24 mouse cellular contexts compared by ENCODE assay signal in the genomic region with DNA sequence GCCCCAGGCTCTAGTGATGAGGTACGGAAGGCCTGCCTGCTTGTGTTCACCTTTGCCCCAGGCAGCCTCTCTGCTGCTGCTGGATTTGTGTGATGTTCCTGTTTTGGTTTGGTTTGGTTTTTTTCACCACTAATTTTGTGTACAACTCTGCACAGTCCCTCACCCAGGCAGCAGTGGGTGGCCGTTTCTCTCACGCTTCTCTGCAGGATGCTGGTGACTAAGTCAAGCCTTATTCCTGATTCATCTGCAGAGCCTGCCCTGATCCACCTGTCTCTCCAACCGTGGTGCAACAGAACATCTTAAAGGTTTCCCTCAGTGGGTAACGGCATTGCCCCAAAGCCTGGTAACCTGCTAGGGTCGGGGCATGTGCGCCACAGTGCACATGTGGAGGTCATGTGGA.
"Had no signal": no experiment of that assay in that cellular context is flagged by ENCODE, and none has a peak within 500 bp of the region (broad histone marks: within the 10 kb centered on the region; RNA-seq: fewer than 3 reads in every experiment).

No protein-coding gene starts in this region.

- H3K27me3 ChIP-seq: intestine, embryonic 15.5 days; kidney, embryonic 15.5 days; limb, embryonic 13.5 days; lung, embryonic 15.5 days; megakaryocyte, embryonic 14.5 days; midbrain, embryonic 13.5 days; neural tube, embryonic 13.5 days had no signal

- H3K27ac ChIP-seq: intestine, embryonic 15.5 days; kidney, embryonic 15.5 days; limb, embryonic 10.5 days; limb, embryonic 13.5 days; lung, embryonic 15.5 days; midbrain, embryonic 10.5 days; midbrain, embryonic 13.5 days; neural tube, embryonic 13.5 days; stomach, postnatal 0 days had no signal

- ATAC-seq: intestine, embryonic 15.5 days; midbrain, embryonic 13.5 days; midbrain, embryonic 16.5 days had no signal

- H3K9ac ChIP-seq: intestine, embryonic 15.5 days; kidney, embryonic 15.5 days; limb, embryonic 13.5 days; lung, embryonic 15.5 days; midbrain, embryonic 13.5 days; neural tube, embryonic 13.5 days had no signal

- H3K4me1 ChIP-seq: limb, embryonic 13.5 days; midbrain, embryonic 13.5 days had no signal

- DNase-seq: kidney, adult 11 months; kidney, adult 8-10 months; kidney, postnatal 10 days; kidney, postnatal 36 days; layer of hippocampus, postnatal 36 days; lung, adult 18-20 months; lung, postnatal 10 days; lung, postnatal 36 days; retina, postnatal 1 day; thymus, adult 2 months; thymus, postnatal 14 days; thymus, postnatal 4 days had no signal

- H3K9me3 ChIP-seq: intestine, embryonic 15.5 days; kidney, embryonic 15.5 days; limb, embryonic 10.5 days; limb, embryonic 13.5 days; lung, embryonic 15.5 days; megakaryocyte, embryonic 14.5 days; midbrain, embryonic 10.5 days; midbrain, embryonic 13.5 days; neural tube, embryonic 13.5 days had no signal

- H3K4me3 ChIP-seq: intestine, embryonic 15.5 days; kidney, embryonic 15.5 days; limb, embryonic 10.5 days; limb, embryonic 13.5 days; lung, embryonic 15.5 days; megakaryocyte, embryonic 14.5 days; midbrain, embryonic 10.5 days; midbrain, embryonic 13.5 days; myocyte; neural tube, embryonic 13.5 days had no signal

- H3K36me3 ChIP-seq: intestine, embryonic 15.5 days; limb, embryonic 13.5 days; midbrain, embryonic 10.5 days; midbrain, embryonic 13.5 days had no signal

- H3K4me2 ChIP-seq: intestine, embryonic 15.5 days; kidney, embryonic 15.5 days; limb, embryonic 13.5 days; lung, embryonic 15.5 days; midbrain, embryonic 13.5 days; neural tube, embryonic 13.5 days had no signal
